Mouse (Mus musculus) 3134 (cell line): Measurements from ENCODE around the gene Camta1.

Experiments
- DNase-seq: peaks from one replicate; pipeline ENCODE4 v3.0.0-alpha.2; 2011; ENCODE audit warnings: low spot score; ENCODE audit not compliant: insufficient read length; ENCODE audit errors: extremely low read depth

Gene Camta1

GRCm38 (mm10) chr4:151694531-151694930 is 167.1 kb downstream of the Camta1 start:
- no peak for DNase-seq

GRCm38 (mm10) chr4:151694047-151694446 is 167.6 kb downstream of the Camta1 start:
- no peak for DNase-seq

GRCm38 (mm10) chr4:151690041-151690440 is 171.6 kb downstream of the Camta1 start:
- DNase-seq, result no peak

- no peak for DNase-seq
Observed at GRCm38 (mm10) chr4:151688206-151688605, 173.5 kb downstream of the Camta1 start.

- DNase-seq, result no peak
Observed at GRCm38 (mm10) chr4:151684596-151684995, 177.1 kb downstream of the Camta1 start.

GRCm38 (mm10) chr4:151682831-151683488 is 178.7 kb downstream of the Camta1 start:
- DNase-seq, result no peak

- DNase-seq, result no peak
Observed at GRCm38 (mm10) chr4:151672452-151672851, 189.2 kb downstream of the Camta1 start.

GRCm38 (mm10) chr4:151666411-151666901 is 195.2 kb downstream of the Camta1 start:
- DNase-seq, result peak; percentile 6

- no peak for DNase-seq
Observed at GRCm38 (mm10) chr4:151661486-151661885, 200.2 kb downstream of the Camta1 start.

- no peak for DNase-seq
Observed at GRCm38 (mm10) chr4:151656427-151656826, 205.2 kb downstream of the Camta1 start.

GRCm38 (mm10) chr4:151655637-151656385 is 205.9 kb downstream of the Camta1 start:
- DNase-seq, result no peak

- DNase-seq, result no peak
Observed at GRCm38 (mm10) chr4:151655227-151655626, 206.4 kb downstream of the Camta1 start.

- no peak for DNase-seq
Observed at GRCm38 (mm10) chr4:151642418-151642817, 219.3 kb downstream of the Camta1 start.

GRCm38 (mm10) chr4:151640971-151641370 is 220.7 kb downstream of the Camta1 start:
- DNase-seq, result no peak

GRCm38 (mm10) chr4:151638941-151639340 is 222.7 kb downstream of the Camta1 start:
- no peak for DNase-seq

- no peak for DNase-seq
Observed at GRCm38 (mm10) chr4:151637348-151637747, 224.3 kb downstream of the Camta1 start.

- peak; percentile 63 for DNase-seq
Observed at GRCm38 (mm10) chr4:151634771-151635170, 226.9 kb downstream of the Camta1 start.

- DNase-seq, result no peak
Observed at GRCm38 (mm10) chr4:151633795-151634194, 227.9 kb downstream of the Camta1 start.

- DNase-seq, result no peak
Observed at GRCm38 (mm10) chr4:151632321-151632720, 229.4 kb downstream of the Camta1 start.

GRCm38 (mm10) chr4:151630664-151631063 is 231.0 kb downstream of the Camta1 start:
- DNase-seq, result no peak

GRCm38 (mm10) chr4:151630231-151630630 is 231.4 kb downstream of the Camta1 start:
- no peak for DNase-seq

GRCm38 (mm10) chr4:151619541-151620016 is 242.1 kb downstream of the Camta1 start:
- DNase-seq, result no peak
